Mouse (Mus musculus) embryonic fibroblast, embryonic 13.5 days (primary cell): ENCODE measurements at regions not wholly inside any gene's neighbourhood (a gene's known extent, or its start where the extent isn't known, plus 50 kb on each side); places are given as distances from the start of the nearest gene placed in this dataset.

Experiments used
- H3K27ac ChIP-seq: 2 replicates; pipeline ENCODE4 v1.5.1; 2012; ENCODE audit warnings: low read length, control low read depth, inconsistent platforms; ENCODE audit not compliant: insufficient read depth
- H3K4me1 ChIP-seq: 2 replicates; pipeline ENCODE4 v1.6.1; 2011; ENCODE audit warnings: low read length; ENCODE audit not compliant: control insufficient read depth, insufficient read depth
- H3K4me3 ChIP-seq: 2 replicates; pipeline ENCODE4 v1.5.1; 2011; ENCODE audit warnings: mild to moderate bottlenecking, control low read depth, low read length; ENCODE audit not compliant: insufficient read depth
- CTCF ChIP-seq: IDR thresholded peaks from 2 replicates; pipeline ENCODE4 v1.5.1; 2011; ENCODE audit warnings: mild to moderate bottlenecking, control low read depth, low read length, moderate library complexity, borderline replicate concordance; ENCODE audit not compliant: insufficient read depth
- POLR2A ChIP-seq: IDR thresholded peaks from 2 replicates; pipeline ENCODE4 v1.6.1; 2011; ENCODE audit warnings: low read depth, mild to moderate bottlenecking, control low read depth, low read length, moderate library complexity

DNA sequence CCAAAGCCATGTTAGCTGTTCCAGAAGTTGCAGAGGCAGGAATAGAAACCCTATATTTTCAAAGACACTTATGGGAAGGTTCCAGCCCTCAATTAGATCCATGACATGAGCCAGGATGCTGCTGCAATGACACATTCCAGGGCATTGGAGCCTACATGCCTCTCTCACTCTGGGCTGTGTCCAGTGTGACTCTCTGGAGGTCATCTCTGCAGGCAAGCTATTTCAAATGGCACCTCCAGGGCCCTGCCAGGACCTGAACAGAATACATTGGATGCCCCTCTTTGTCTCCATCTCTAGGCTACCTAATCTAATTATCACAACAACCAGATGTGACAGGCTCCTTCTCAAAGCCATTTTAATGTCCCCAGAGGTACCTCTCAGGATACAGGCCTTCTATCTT, 1478.7 kb upstream of the Gm6569 start:
- no peak overlapping the region for H3K4me3 ChIP-seq
- TF ChIP-seq CTCF (no peak), POLR2A (no peak)

DNA sequence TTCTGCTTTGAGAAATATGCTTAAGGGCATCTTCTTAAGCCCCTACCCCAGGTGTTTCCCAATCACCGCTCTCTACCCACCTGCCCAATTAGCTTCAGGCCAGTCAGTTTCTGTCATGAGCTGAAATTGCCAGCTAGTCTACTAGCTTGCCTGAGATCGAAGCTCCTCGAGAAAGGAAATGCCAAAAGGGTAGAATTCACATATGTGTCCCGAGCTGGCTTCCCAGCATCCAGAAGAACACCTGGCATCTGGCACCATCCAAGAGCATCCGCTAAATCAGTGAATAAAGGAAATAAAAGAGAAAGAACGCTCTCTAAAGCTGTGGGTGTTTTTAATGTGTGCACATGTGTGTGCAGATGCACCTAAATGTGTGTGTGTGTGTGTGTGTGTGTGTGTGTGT, 1474.7 kb upstream of the Gm6569 start:
- TF ChIP-seq CTCF (no peak), POLR2A (no peak)
- H3K27ac ChIP-seq: no peak overlapping the region
- no peak overlapping the region for H3K4me3 ChIP-seq
- H3K4me1 ChIP-seq: no peaks in the 10 kb centered on the region

More for the DNA sequence above, 1478.7 kb upstream of the Gm6569 start:
- Histone ChIP-seq H3K27ac (no peak overlapping the region), H3K4me1 (no peaks in the 10 kb centered on the region)

DNA sequence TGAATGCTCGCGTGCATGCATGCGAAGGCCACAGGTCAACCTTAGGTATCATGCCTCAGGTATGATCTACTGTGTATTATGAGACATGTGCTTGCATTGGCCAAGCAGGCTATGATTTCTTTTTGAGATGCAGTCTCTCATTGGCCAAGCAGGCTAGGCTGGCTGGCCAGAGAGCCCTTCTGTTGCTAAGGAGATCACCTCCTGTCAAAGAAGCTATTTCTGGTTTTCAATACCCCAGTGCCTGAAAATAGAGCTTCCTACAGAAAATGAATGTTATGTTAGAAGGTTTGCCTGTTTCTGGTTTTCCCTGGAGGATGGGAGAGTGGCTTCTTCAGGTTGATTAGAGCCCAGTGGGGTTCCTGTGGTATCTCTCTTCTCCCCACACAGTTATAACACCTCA, 1474.3 kb upstream of the Gm6569 start:
- H3K4me1 ChIP-seq: no peaks in the 10 kb centered on the region
- H3K27ac ChIP-seq: no peak overlapping the region
- no peak for TF ChIP-seq POLR2A
- no peak for TF ChIP-seq CTCF
- no peak overlapping the region for H3K4me3 ChIP-seq

DNA sequence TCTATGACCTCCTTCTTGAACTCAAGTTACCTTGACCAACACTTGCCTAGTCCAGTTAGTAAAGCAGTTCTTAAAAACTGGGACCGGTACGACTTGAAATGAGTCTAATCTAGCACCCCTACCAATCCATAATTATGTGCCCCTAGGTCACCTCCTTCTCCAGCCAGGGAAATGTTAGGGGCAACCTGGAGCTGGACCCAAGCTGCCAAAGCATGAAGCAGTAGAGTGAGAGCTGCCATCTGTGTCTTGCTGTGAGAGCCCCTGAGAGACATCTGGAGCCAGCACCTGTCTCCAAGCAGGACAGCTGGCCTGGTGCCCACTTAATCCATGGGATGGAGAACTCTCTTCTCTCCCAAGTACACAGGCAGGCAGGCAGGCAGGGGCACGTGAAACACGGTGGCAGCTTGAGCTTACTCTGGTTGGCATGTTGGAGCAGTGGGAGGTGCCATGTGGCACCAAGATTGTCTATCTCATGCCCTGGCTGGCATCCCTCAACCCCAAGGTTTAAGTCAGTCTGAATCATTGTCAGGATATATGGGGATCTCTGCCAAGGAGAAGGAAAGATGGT, 1473.8 kb upstream of the Gm6569 start:
- H3K27ac ChIP-seq: no peak overlapping the region
- no peaks in the 10 kb centered on the region for H3K4me1 ChIP-seq
- H3K4me3 ChIP-seq: no peak overlapping the region
- TF ChIP-seq CTCF: no peak
- TF ChIP-seq POLR2A: no peak

DNA sequence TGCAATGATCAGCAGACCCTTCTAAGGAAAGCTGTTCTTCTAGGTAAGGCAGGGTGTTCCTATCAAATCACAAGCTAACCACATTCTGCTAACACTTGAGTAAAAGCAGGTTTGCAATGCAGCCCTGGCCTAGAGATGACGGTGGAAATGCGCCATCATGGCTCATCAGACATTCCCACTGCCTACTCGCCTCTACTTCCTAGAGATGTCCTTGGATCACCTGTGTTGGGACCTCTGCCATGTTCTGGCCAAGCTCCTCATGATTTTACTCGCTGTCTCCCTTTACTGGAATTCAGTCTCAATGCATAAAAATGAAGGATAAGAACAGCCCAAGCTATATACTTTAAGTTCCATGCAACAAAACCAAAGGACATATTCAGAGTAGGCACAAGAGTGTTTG, 1461.3 kb upstream of the Gm6569 start:
- Histone ChIP-seq H3K4me3 (no peak overlapping the region), H3K4me1 (no peaks in the 10 kb centered on the region), H3K27ac (no peak overlapping the region)
- TF ChIP-seq CTCF (no peak), POLR2A (no peak)

DNA sequence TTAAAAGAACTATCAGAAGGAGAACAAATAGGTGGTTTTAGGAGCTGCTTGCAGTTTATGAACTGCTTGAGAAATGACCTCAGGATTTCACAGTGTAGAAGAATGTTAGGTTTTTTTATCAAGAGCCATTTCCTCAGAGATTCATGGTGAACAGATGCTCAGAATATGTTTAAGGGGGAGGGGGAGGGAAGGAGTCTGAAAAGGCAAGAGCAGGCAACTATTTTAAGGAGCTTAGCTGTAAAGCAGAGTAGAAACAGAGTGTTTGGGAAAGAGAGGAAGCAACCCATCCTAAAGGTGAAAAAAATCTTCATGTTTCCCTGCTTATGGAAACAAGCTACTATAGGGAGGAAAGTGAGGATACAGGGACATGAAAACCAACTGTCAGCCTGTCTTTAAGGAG, 1457.2 kb upstream of the Gm6569 start:
- no peak for TF ChIP-seq CTCF
- no peak for TF ChIP-seq POLR2A
- H3K4me3 ChIP-seq: no peak overlapping the region
- H3K4me1 ChIP-seq: no peaks in the 10 kb centered on the region
- H3K27ac ChIP-seq: no peak overlapping the region

DNA sequence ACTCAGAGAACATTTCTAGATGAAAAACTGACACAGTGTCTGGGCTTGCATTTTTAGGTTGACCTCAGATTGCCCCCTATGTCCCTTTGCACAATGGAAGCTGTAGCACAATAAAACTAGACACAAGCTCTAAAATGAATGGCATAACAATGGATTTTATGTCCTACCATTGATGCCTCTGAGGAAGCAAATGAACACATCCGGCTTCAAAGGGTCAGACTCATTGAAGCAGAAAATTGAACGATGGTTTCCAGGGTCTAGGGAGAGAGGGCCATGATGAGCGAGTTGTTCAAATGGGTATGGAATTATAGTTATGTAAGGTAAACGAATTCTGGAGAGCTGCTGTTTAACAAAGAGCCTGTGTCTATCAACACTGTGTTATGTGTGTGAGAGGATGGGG, 1455.1 kb upstream of the Gm6569 start:
- no peaks in the 10 kb centered on the region for H3K4me1 ChIP-seq
- no peak overlapping the region for H3K27ac ChIP-seq
- H3K4me3 ChIP-seq: no peak overlapping the region
- TF ChIP-seq POLR2A: no peak

DNA sequence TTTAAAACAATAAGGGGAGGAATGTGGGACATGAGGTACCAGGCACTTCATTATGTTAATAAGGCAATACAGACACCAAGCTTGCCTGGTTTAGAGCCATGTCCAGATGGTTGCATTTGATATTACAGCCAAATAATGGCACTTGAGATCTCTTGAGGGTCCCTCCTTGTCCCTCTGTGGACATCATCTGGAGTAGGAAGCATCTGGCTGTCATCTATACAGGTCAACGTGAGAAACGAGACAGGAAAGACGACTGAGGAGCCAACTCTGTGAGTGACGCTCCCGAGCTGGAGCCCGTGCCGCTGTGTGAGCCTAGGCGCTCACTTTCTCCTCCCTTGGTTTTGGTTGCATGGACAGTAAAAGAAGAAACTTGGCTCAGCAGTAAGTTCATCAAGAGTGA, 1453.2 kb upstream of the Gm6569 start:
- Histone ChIP-seq H3K4me1 (no peaks in the 10 kb centered on the region), H3K4me3 (no peak overlapping the region), H3K27ac (no peak overlapping the region)
- TF ChIP-seq CTCF (no peak), POLR2A (no peak)

DNA sequence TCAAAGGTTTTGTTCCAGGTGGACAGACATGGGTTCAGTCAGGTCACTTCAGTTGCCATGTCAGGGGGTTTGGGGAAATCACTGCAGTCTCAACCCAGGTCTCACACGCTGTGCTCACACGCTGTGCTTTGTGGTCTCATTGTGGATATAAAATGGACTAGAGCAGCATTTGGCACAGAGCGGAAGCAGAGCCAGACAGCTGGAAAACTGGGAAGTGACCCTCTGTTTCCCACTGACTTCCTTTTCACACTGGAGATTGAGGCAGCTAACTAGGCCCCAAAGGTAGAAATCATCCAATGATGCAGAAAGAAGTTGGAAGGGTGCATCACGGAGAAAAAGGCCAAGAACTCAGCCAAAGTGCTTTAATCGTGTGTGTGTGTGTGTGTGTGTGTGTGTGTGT, 1452.6 kb upstream of the Gm6569 start:
- H3K4me1 ChIP-seq: no peaks in the 10 kb centered on the region
- TF ChIP-seq CTCF (no peak), POLR2A (no peak)
- no peak overlapping the region for H3K4me3 ChIP-seq
- H3K27ac ChIP-seq: no peak overlapping the region

DNA sequence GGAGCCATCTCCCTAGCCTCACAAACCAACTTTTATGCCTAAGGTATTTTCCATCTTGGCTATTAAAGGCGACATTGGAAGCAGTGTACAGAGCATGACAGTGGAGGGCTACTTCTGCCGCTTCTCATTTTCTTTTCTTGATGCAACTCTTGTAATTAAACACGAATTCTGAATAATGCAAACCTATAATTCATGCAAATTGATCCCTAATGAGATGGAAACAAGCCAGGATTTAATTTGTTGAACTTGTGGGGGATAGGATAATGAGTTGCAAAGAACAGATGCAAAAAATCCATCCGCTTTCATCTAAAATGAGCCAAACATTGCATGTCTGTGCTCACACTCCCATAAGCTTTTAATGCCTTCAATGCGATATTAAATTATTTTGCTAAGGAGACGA, 1451.8 kb upstream of the Gm6569 start:
- H3K4me3 ChIP-seq: no peak overlapping the region
- TF ChIP-seq CTCF (no peak), POLR2A (no peak)
- no peaks in the 10 kb centered on the region for H3K4me1 ChIP-seq

DNA sequence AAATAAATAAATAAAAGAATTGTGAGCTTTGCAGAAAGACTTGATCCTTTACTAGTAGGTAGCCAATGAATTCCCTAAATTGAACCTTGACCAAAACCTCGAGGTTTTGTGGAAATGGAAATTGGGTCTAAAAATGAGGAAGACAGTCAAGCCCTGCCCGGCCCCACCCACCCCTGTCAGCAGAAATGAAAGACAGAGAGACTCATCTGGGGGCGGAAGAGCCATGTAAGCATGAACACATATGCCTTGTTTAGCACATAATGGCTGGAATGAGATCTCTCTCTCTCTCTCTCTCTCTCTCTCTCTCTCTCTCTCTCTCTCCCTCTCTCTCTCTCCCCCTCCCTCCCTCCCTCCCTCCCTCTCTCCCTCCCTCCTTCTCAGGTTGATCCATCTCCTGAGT, 1451.3 kb upstream of the Gm6569 start:
- Histone ChIP-seq H3K4me1 (no peaks in the 10 kb centered on the region), H3K4me3 (no peak overlapping the region), H3K27ac (no peak overlapping the region)
- no peak for TF ChIP-seq CTCF

More for the DNA sequence above, 1451.8 kb upstream of the Gm6569 start:
- H3K27ac ChIP-seq: no peak overlapping the region
